Mouse (Mus musculus) megakaryocyte, adult 5-6 weeks (primary cell): ENCODE data around the gene Igf1r. TPM values are rescaled to one million over a fixed set of nuclear protein-coding genes. Genes with fewer than 3 reads are reported as not detected.
A peak's percentile ranks its signal among the peaks of the same experiment; 100 is the strongest.

Experiments
- ATAC-seq: 2 replicates; pipeline ENCODE4 v1.8.0; 2016; ENCODE audit warnings: mild to moderate bottlenecking, inconsistent platforms; ENCODE audit not compliant: poor library complexity, severe bottlenecking
- total RNA-seq, 2 experiments: library from RNA; stranded (forward) in 1 of 2; stranded (reverse) in 1 of 2; fragments of 153-499, 151-499 nt in 1 of 2; fragments of 221-1000, 200-1000 nt in 1 of 2; gene quantifications; 2 replicates each; pipeline versions ENCODE4 v1.2.3 to v1.2.4; 2015 to 2017

Igf1r gene
- total RNA-seq, 2 experiments from 2014 or later = 12.9 to 18.2 TPM

GRCm38 (mm10) chr7:68148297-68149048 is 195.8 kb downstream of the Igf1r start:
- ATAC-seq = peak; percentile 70

- ATAC-seq = no peak
Observed at GRCm38 (mm10) chr7:68151892-68152291, 199.3 kb downstream of the Igf1r start.

GRCm38 (mm10) chr7:68152458-68152857 is 199.8 kb downstream of the Igf1r start:
- ATAC-seq = no peak

GRCm38 (mm10) chr7:68153269-68153668 is 200.6 kb downstream of the Igf1r start:
- no peak for ATAC-seq

- peak; percentile 54 for ATAC-seq
Observed at GRCm38 (mm10) chr7:68154588-68154987, 202.0 kb downstream of the Igf1r start.

- peak; percentile 68 for ATAC-seq
Observed at GRCm38 (mm10) chr7:68160094-68160791, 207.6 kb downstream of the Igf1r start.

GRCm38 (mm10) chr7:68164074-68164473 is 211.4 kb downstream of the Igf1r start:
- ATAC-seq = peak; percentile 51

- no peak for ATAC-seq
Observed at GRCm38 (mm10) chr7:68172776-68173175, 220.1 kb downstream of the Igf1r start.

GRCm38 (mm10) chr7:68179672-68180071 is 227.0 kb downstream of the Igf1r start:
- ATAC-seq = no peak

- ATAC-seq = no peak
Observed at GRCm38 (mm10) chr7:68181104-68181503, 228.5 kb downstream of the Igf1r start.

- ATAC-seq = no peak
Observed at GRCm38 (mm10) chr7:68182025-68182424, 229.4 kb downstream of the Igf1r start.

- no peak for ATAC-seq
Observed at GRCm38 (mm10) chr7:68182773-68183172, 230.1 kb downstream of the Igf1r start.

- ATAC-seq = no peak
Observed at GRCm38 (mm10) chr7:68183421-68183820, 230.8 kb downstream of the Igf1r start.

- ATAC-seq = peak; percentile 60
Observed at GRCm38 (mm10) chr7:68189211-68189610, 236.6 kb downstream of the Igf1r start.

- ATAC-seq = 0 out of 2 replicates have a peak, but pooled peaks have one; percentile 20
Observed at GRCm38 (mm10) chr7:68189691-68190456, 237.2 kb downstream of the Igf1r start.

GRCm38 (mm10) chr7:68193958-68194695 is 241.5 kb downstream of the Igf1r start:
- ATAC-seq = peak; percentile 78

GRCm38 (mm10) chr7:68199609-68200008 is 247.0 kb downstream of the Igf1r start:
- no peak for ATAC-seq

GRCm38 (mm10) chr7:68205776-68206427 is 253.3 kb downstream of the Igf1r start:
- ATAC-seq = no peak

GRCm38 (mm10) chr7:68209039-68209438 is 256.4 kb downstream of the Igf1r start:
- ATAC-seq = peak; percentile 64

GRCm38 (mm10) chr7:68210417-68210816 is 257.8 kb downstream of the Igf1r start:
- no peak for ATAC-seq
